Mouse (Mus musculus) intestine, embryonic 16.5 days (tissue): ENCODE data around the gene Srrm4. TPM values are rescaled to one million over a fixed set of nuclear protein-coding genes. Genes with fewer than 3 reads are reported as not detected.

Source experiments
- ATAC-seq: fragments of 200-750 bp; cut with Nextera tagmentation; 2 replicates; pipeline ENCODE4 v1.8.0; 2017; ENCODE audit warnings: moderate TSS enrichment, moderate library complexity
- H3K27ac ChIP-seq: fragments of 300-500 bp; sonication (generic); 2 replicates; pipeline ENCODE4 v1.5.1; 2014; ENCODE audit warnings: mild to moderate bottlenecking, low read length
- H3K27me3 ChIP-seq: fragments of 300-500 bp; sonication (generic); replicated peaks from 2 replicates; pipeline ENCODE4 v1.6.1; 2014; ENCODE audit warnings: low read length, control low read depth, mixed read lengths; ENCODE audit not compliant: control insufficient read depth, insufficient read depth
- H3K36me3 ChIP-seq: fragments of 300-500 bp; sonication (generic); 2 replicates; pipeline ENCODE4 v1.6.1; 2014; ENCODE audit warnings: low read length, control low read depth; ENCODE audit not compliant: control insufficient read depth, insufficient read depth
- H3K4me1 ChIP-seq: fragments of 300-500 bp; sonication (generic); 2 replicates; pipeline ENCODE4 v1.6.1; 2014; ENCODE audit warnings: low read length, control low read depth, mixed read lengths; ENCODE audit not compliant: control insufficient read depth, insufficient read depth
- H3K4me2 ChIP-seq: fragments of 300-500 bp; sonication (generic); 2 replicates; pipeline ENCODE4 v1.6.1; 2014; ENCODE audit warnings: low read depth, low read length, control low read depth
- H3K4me3 ChIP-seq: fragments of 300-500 bp; sonication (generic); 2 replicates; pipeline ENCODE4 v1.5.1; 2014; ENCODE audit warnings: mild to moderate bottlenecking, low read length
- H3K9ac ChIP-seq: fragments of 300-500 bp; sonication (generic); 2 replicates; pipeline ENCODE4 v1.6.1; 2014; ENCODE audit warnings: low read depth, low read length
- H3K9me3 ChIP-seq: fragments of 300-500 bp; sonication (generic); 2 replicates; pipeline ENCODE4 v1.6.1; 2016; ENCODE audit warnings: low read length, control low read depth; ENCODE audit not compliant: control insufficient read depth
- WGBS: fragments of 180-500 bp; shearing (Covaris S2); extraction: QIAGEN DNeasy Blood & Tissue Kit; methylation state at CpG from one replicate; pipeline ENCODE4 v1.1.7; 2014; 5-methylcytosine and 5-hydroxymethylcytosine counted together
- polyA plus RNA-seq: library from polyadenylated mRNA; unstranded; fragments of >200 nt; fragmentation: Nextera tagmentation; extraction: Ambion mirVana; gene quantifications from 2 replicates; pipeline ENCODE4 v1.2.1, GENCODE M21; 2015

Gene Srrm4
- polyA plus RNA-seq, 1 experiment from 2014 or later, result 1.5 TPM

DNA sequence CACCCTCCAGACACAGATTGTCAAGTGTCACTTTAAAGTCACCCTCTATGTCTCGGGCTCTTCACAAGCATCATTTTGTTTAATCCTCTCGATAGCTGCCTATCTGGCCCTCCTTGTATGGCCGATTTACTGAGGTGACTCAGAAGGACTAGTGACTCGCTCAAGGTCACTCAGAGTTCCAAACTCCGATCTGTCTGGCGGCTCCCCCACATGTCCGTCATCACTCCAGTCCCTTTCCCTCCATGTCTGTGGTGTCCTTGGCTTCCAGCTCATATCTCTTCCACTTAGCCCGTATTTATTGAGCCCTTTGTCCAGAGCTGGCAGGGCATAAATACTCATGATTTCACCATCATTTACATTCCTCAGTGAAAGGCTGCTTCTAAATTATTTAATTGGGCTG, 140.7 kb downstream of the Srrm4 start:
- ATAC-seq, result no peak
- H3K4me2 ChIP-seq, result no peak overlapping the region
- 79% methylated on average over 8 of the region's 8 CpGs for WGBS

DNA sequence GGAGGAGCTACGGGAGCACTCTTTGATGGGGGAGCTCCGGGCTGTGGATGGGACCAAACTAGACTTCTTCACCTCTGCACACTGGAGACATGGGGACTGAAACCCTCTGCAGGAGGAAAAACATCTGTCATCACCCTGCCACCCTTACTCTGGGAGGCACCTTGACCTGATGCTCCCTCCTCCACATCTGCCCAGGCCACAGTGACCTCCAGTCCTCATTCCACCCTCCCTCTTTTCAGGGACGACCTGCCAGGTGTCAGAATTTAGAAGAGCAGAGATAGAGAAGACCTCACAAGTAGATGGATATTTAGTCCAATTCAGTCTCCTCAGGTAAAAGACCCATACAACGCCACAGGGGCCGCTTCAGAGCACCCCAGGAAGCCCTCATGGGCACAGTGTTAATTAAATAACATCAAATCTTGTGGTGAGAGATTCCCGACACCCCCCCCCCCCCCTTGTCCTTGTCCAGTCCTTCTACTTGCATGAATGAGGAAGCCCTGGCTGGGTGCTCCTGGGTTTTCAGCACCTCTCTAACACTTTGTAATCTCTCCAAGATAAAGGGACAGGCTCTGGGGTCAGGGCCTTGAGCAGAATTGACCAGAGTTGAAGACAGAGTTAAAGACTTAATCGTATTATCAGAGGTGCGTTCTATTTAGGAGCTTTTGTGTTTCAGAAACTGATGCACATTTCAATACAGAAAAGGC, 141.9 kb downstream of the Srrm4 start:
- Histone ChIP-seq H3K4me2 (no peak overlapping the region), H3K27ac (no peak overlapping the region), H3K4me1 (0 out of 2 replicates have a peak, but pooled peaks cover 3% of the 10 kb centered on the region), H3K9me3 (no peaks in the 10 kb centered on the region), H3K9ac (no peak overlapping the region), H3K4me3 (no peak overlapping the region), H3K36me3 (no peaks in the 10 kb centered on the region), H3K27me3 (no peaks in the 10 kb centered on the region; the same call in 1 of the 2 replicates)
- 54% methylated on average over 8 of the region's 8 CpGs for WGBS
- ATAC-seq, result no peak

More for the DNA sequence above, 140.7 kb downstream of the Srrm4 start:
- Histone ChIP-seq H3K27ac (no peak overlapping the region), H3K4me3 (no peak overlapping the region), H3K4me1 (0 out of 2 replicates have a peak, but pooled peaks cover 3% of the 10 kb centered on the region), H3K9me3 (no peaks in the 10 kb centered on the region), H3K9ac (no peak overlapping the region), H3K36me3 (no peaks in the 10 kb centered on the region), H3K27me3 (no peaks in the 10 kb centered on the region; the same call in 1 of the 2 replicates)

DNA sequence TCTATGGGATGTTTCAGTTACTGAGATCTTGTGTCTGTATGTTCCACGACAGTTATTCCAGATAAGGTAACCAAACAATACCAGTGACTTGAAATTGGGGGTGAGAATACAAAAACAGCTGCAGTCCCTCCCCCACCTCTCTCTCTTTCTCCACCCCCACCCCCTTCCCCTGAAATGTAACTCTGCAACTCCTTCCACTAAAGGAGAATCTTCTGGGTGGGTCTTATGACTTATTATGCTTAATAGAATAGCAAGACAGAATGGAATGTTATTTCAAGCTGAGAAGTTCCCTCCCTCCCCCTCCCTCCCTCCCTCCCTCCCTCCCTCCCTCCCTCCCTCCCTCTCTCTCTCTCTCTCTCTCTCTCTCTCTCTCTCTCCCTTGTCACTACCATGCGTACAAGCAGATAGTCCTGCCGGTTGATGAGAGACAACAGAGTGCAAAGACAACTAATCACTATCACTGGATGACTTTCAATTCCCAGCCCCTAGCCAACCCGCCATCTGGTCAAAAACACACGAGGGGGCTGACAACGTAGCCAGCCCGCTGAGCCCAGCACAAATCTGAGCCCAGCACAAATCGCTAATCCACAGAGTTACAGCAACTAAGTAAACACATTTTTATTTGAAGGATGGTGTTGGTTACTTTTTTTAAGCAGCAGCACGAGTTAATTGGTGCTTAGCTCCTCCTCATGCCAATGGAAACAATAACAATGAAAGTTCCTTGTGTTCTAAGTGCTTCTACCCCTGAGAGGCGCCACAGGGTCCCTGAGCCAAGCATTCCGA, 143.0 kb downstream of the Srrm4 start:
- Histone ChIP-seq H3K27me3 (no peaks in the 10 kb centered on the region; the same call in 1 of the 2 replicates), H3K4me2 (peak overlapping the region; percentile 32), H3K36me3 (no peaks in the 10 kb centered on the region), H3K4me3 (peak overlapping the region; percentile 9; the same call in 1 of the 2 replicates), H3K9ac (no peak overlapping the region), H3K4me1 (0 out of 2 replicates have a peak, but pooled peaks cover 3% of the 10 kb centered on the region), H3K27ac (peak overlapping the region; percentile 27), H3K9me3 (no peaks in the 10 kb centered on the region)
- WGBS, result 1% methylated on average over 11 of the region's 11 CpGs
- no peak for ATAC-seq

DNA sequence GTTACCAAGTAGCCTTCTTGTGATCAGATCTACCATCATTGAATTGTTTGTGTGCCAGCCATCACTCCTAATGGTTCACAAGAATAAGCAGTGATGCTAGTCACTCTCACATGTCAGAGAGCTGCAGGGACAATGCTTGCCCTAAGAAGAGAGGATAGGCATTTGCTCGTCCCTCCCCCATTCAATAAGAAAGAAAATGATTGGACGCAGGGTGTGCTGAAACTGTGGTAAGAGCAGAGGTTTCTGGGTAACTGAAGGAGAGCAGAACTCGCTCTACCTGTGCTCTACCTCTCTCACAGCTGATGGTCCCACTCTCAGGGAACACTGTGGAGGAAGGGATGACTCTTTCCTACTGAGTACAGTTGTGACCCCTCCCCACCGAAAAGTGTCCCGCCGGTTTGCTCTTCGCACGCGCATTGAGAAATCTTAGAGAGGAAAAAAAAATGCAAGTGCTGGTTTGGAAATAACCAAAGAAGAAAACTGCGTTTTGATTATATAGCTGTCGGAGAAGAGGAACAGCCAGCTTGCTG, 143.7 kb downstream of the Srrm4 start:
- WGBS, result 29% methylated on average over 11 of the region's 11 CpGs
- Histone ChIP-seq H3K27me3 (no peaks in the 10 kb centered on the region; the same call in 1 of the 2 replicates), H3K4me1 (0 out of 2 replicates have a peak, but pooled peaks cover 3% of the 10 kb centered on the region), H3K9me3 (no peaks in the 10 kb centered on the region), H3K9ac (no peak overlapping the region), H3K36me3 (no peaks in the 10 kb centered on the region), H3K27ac (peak overlapping the region; percentile 0; the same call in 1 of the 2 replicates), H3K4me2 (peak overlapping the region; percentile 32), H3K4me3 (peak overlapping the region; percentile 9; the same call in 1 of the 2 replicates)
- ATAC-seq, result no peak

DNA sequence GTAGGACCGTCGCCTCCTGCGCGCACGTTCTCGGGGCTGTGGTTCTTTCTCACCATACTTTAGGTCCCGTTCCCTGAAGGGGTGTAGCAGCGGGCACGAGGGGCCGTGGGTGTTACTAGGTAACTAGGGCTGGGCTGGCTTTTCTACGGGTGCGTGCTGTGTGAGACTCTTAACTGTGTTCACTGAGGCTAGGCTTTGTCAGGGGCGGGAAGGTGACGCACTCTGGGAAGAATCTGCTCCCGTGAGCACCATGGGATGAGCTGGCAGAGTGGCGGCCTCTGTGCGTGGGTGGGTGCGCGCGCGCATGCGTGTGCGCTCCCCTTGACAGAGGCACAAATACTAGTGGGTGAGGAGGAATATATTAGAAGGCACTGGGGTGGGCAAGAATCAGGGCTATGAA, 145.1 kb downstream of the Srrm4 start:
- Histone ChIP-seq H3K4me3 (no peak overlapping the region), H3K27ac (no peak overlapping the region), H3K36me3 (no peaks in the 10 kb centered on the region), H3K9me3 (no peaks in the 10 kb centered on the region), H3K27me3 (no peaks in the 10 kb centered on the region; the same call in 1 of the 2 replicates), H3K9ac (no peak overlapping the region), H3K4me2 (no peak overlapping the region), H3K4me1 (0 out of 2 replicates have a peak, but pooled peaks cover 3% of the 10 kb centered on the region)
- 0 out of 2 replicates have a peak, but pooled peaks have one; percentile 23 for ATAC-seq
- 48% methylated on average over 23 of the region's 23 CpGs for WGBS

DNA sequence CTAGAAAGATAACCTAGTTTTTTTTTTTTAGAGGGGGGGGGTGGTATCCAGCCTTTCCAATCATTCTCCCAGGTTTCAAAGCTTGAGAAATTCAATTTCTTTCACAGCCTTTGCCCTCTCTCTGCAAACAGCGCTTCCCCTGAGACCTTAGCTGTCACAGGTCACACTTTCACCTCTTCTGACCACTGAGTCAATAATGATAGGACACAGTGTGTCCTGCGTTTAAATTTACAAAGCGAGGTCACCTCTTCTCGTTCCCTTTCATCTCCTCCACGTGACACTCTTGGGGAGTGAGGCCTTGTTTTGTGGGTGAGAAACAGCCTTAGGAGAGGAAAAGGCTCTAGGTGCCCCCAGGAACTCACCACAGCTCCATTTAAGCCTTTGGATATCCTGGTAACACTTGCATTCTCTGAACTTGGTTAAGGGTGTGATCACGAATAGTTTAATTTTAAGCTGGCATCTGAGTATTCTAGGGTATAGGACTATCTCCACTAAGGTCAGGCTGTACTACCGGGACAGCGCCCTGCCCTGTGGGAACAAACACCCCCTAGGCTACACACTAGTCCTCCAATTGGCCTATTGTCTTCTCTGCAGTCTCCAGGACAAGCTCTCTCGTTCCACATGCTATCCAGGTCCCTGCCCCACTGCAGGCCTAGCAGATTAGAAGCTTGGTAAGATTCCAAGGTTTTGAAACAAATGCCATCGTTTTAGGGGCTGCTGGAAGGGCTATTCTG, 145.8 kb downstream of the Srrm4 start:
- no peak overlapping the region for H3K4me3 ChIP-seq
- H3K9me3 ChIP-seq, result no peaks in the 10 kb centered on the region
- H3K4me2 ChIP-seq, result no peak overlapping the region
- 0 out of 2 replicates have a peak, but pooled peaks cover 3% of the 10 kb centered on the region for H3K4me1 ChIP-seq
- H3K27ac ChIP-seq, result no peak overlapping the region
- H3K9ac ChIP-seq, result no peak overlapping the region
- no peaks in the 10 kb centered on the region for H3K36me3 ChIP-seq
- H3K27me3 ChIP-seq, result no peaks in the 10 kb centered on the region; the same call in 1 of the 2 replicates
- 46% methylated on average over 10 of the region's 10 CpGs for WGBS
- ATAC-seq, result no peak

DNA sequence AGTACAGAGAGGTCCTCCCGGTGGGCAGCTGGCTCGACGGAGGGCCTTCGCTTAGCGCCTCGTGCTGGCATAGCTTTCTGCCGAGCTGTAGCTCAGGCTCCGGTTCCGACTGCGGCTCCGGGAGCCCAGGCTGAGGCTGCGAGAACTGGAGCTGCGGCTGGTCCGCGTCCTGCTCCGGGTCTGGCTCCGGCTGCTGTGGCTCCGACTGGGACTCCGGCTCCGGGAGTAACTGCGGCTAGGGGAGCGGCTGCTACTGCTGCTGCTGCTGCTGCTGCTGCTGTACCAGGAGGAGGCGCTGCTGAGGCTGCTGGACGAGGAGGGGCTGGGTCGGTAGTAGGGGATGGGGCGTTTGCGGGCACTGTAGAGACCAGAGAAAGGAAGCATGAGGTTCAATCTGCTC, 147.1 kb downstream of the Srrm4 start:
- H3K4me3 ChIP-seq, result no peak overlapping the region
- no peaks in the 10 kb centered on the region; the same call in 1 of the 2 replicates for H3K27me3 ChIP-seq
- no peak overlapping the region for H3K4me2 ChIP-seq
- no peak overlapping the region for H3K9ac ChIP-seq
- 50% methylated on average over 27 of the region's 27 CpGs for WGBS
- no peak for ATAC-seq
- 0 out of 2 replicates have a peak, but pooled peaks cover 3% of the 10 kb centered on the region for H3K4me1 ChIP-seq
- no peaks in the 10 kb centered on the region for H3K36me3 ChIP-seq
- no peaks in the 10 kb centered on the region for H3K9me3 ChIP-seq
- H3K27ac ChIP-seq, result no peak overlapping the region

DNA sequence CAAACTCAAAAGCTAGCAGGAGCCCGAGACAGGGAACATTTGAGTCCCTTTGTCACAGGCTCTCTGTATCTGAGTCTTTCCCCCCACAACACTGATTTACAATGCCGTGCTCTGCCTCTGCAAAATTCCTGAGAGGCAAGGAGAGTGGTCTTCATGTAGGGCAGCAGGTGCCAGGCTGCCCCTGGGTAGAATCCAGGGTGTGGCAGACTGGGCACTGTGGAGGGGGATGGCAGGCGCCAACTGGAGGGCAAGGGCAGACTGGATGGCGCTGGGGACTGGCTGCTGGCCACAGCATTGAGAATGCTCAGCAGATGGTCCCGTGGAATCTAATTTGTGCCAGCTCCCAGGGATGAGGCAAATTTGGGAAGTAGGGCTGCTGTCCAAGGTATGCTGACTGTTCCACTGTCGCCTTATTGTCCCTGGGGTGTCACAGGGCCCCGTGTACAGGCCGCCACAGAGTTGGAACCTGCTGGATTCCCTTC, 148.1 kb downstream of the Srrm4 start:
- Histone ChIP-seq H3K4me3 (no peak overlapping the region), H3K4me1 (no peaks in the 10 kb centered on the region), H3K4me2 (no peak overlapping the region), H3K9ac (no peak overlapping the region), H3K27me3 (no peaks in the 10 kb centered on the region; the same call in 1 of the 2 replicates), H3K27ac (no peak overlapping the region), H3K9me3 (no peaks in the 10 kb centered on the region), H3K36me3 (no peaks in the 10 kb centered on the region)
- no peak for ATAC-seq
- 78% methylated on average over 8 of the region's 8 CpGs for WGBS
